Mouse (Mus musculus) ES-Bruce4 (cell line): ENCODE data around the gene Plod3.

ENCODE experiments used
- CTCF ChIP-seq: IDR thresholded peaks from one replicate; pipeline ENCODE4 v1.8.1; 2011; ENCODE audit warnings: low read depth, low read length
- POLR2A ChIP-seq: IDR thresholded peaks from one replicate; pipeline ENCODE4 v1.8.1; 2011; ENCODE audit warnings: low read length; ENCODE audit not compliant: insufficient read depth

DNA sequence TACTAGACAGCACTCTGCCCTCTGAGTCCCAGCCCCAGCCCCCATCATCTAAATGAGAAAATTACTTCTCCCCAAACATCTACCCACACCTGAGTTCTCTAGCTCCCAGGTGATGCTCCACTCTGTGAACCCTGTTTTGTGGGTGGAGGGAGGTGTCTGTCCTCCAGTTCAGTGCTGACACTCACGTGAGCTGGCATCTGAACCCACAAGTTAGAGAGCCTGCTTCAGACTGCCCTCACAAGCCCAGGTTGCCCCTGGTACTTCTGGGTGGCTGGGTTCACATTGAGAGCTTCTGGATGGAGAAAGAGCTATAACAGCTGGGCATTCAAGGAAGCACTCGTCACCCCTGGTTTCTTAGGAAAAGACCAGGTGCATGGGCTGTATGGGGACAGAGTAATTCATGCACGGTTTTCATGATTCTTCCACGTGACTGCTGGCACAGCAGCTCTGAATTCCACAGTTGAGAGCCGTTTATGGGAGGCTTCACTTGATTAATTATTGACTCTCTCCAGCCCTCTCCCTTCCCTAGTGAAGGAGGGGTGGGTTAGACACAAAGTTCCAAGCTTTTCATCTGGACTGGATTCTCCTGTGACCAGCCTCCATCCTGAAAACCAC lies 27.7 kb upstream of the Plod3 start:
- TF ChIP-seq CTCF = no peak
- no peak for TF ChIP-seq POLR2A
